Mouse (Mus musculus) MEL (cell line): ENCODE data around the gene Tbxas1. TPM values are rescaled to one million over a fixed set of nuclear protein-coding genes. Genes with fewer than 3 reads are reported as not detected.

Experiments
- DNase-seq: peaks from one replicate; pipeline ENCODE4 v3.0.0; 2011; ENCODE audit warnings: low read depth, low spot score
- H3K27ac ChIP-seq: 2 replicates; pipeline ENCODE4 v1.5.1; 2012; ENCODE audit warnings: low read depth, mild to moderate bottlenecking, control low read depth, low read length, moderate library complexity; ENCODE audit not compliant: control insufficient read depth
- H3K27me3 ChIP-seq, 2 experiments: fragments of 150-350 bp in 1 of 2; sonication (generic) in 1 of 2; 2 replicates each; pipeline ENCODE4 v1.6.1; 2012; ENCODE audit warnings: low read length in 2 of 2, mild to moderate bottlenecking in 2 of 2, improper control_type of control experiment in 1 of 2, moderate library complexity in 1 of 2; ENCODE audit not compliant: insufficient read depth in 2 of 2, control insufficient read depth in 1 of 2
- H3K36me3 ChIP-seq, 2 experiments: 2 replicates each; pipeline ENCODE4 v1.6.1; 2012 to 2014; ENCODE audit warnings: low read length in 2 of 2, improper control_type of control experiment in 1 of 2, inconsistent platforms in 1 of 2, mild to moderate bottlenecking in 1 of 2; ENCODE audit not compliant: insufficient read depth in 2 of 2, control insufficient read depth in 1 of 2
- H3K4me1 ChIP-seq, 2 experiments: fragments of 150-350 bp in 1 of 2; sonication (generic) in 1 of 2; 2 replicates each; pipeline ENCODE4 v1.6.1; 2012; ENCODE audit warnings: low read length in 2 of 2, improper control_type of control experiment in 1 of 2, mild to moderate bottlenecking in 1 of 2; ENCODE audit not compliant: insufficient read depth in 2 of 2, control insufficient read depth in 1 of 2
- H3K4me3 ChIP-seq, 2 experiments: fragments of 150-350 bp in 1 of 2; sonication (generic) in 1 of 2; 2 replicates each; pipeline ENCODE4 v1.5.1; 2012; ENCODE audit warnings: low read depth in 2 of 2, low read length in 2 of 2, mild to moderate bottlenecking in 2 of 2, moderate library complexity in 2 of 2, control low read depth in 1 of 2, improper control_type of control experiment in 1 of 2; ENCODE audit not compliant: control insufficient read depth in 1 of 2, insufficient read depth in 1 of 2
- H3K79me2 ChIP-seq: 2 replicates; pipeline ENCODE4 v1.6.1; 2012; ENCODE audit warnings: mild to moderate bottlenecking, low read length, moderate library complexity; ENCODE audit not compliant: control insufficient read depth, poor library complexity, insufficient read depth
- H3K9ac ChIP-seq: 2 replicates; pipeline ENCODE4 v1.6.1; 2012; ENCODE audit warnings: low read depth, mild to moderate bottlenecking, control low read depth, low read length, moderate library complexity; ENCODE audit not compliant: control insufficient read depth, poor library complexity, severe bottlenecking
- H3K9me3 ChIP-seq: fragments of 150-350 bp; sonication (generic); replicated peaks from 2 replicates; pipeline ENCODE4 v1.6.1; 2012; ENCODE audit warnings: mild to moderate bottlenecking, low read length, improper control_type of control experiment, moderate library complexity; ENCODE audit not compliant: insufficient read depth
- BHLHE40 ChIP-seq: IDR thresholded peaks from 2 replicates; pipeline ENCODE4 v1.6.1; 2012; ENCODE audit warnings: low read depth, mild to moderate bottlenecking, inconsistent platforms, low read length, improper control_type of control experiment, borderline replicate concordance
- CHD1 ChIP-seq: IDR thresholded peaks from 2 replicates; pipeline ENCODE4 v1.6.1; 2012; ENCODE audit warnings: low read depth, mild to moderate bottlenecking, inconsistent platforms, low read length, improper control_type of control experiment
- CTCF ChIP-seq, 3 experiments: IDR thresholded peaks in 2 of 3; conservative IDR thresholded peaks in 1 of 3; 2 replicates each; pipeline ENCODE4 v1.5.1; 2011 to 2012; ENCODE audit warnings: low read length in 3 of 3, low read depth in 2 of 3, mild to moderate bottlenecking in 2 of 3, improper control_type of control experiment in 1 of 3, inconsistent platforms in 1 of 3, mixed read lengths in 1 of 3, moderate library complexity in 1 of 3; ENCODE audit not compliant: control insufficient read depth in 1 of 3, insufficient read depth in 1 of 3, poor library complexity in 1 of 3, severe bottlenecking in 1 of 3
- EP300 ChIP-seq, 2 experiments: IDR thresholded peaks; 2 replicates each; pipeline ENCODE4 v1.6.1; 2011; ENCODE audit warnings: improper control_type of control experiment in 2 of 2, low read length in 2 of 2, low read depth in 1 of 2, mild to moderate bottlenecking in 1 of 2
- HCFC1 ChIP-seq: IDR thresholded peaks from 2 replicates; pipeline ENCODE4 v1.6.1; 2012; ENCODE audit warnings: low read depth, mild to moderate bottlenecking, inconsistent platforms, low read length, improper control_type of control experiment, moderate library complexity
- KAT2A ChIP-seq: conservative IDR thresholded peaks from 2 replicates; pipeline ENCODE4 v1.6.1; 2012; ENCODE audit warnings: low read depth, low read length, improper control_type of control experiment, inconsistent platforms
- MEF2A ChIP-seq: IDR thresholded peaks from 2 replicates; pipeline ENCODE4 v1.6.1; 2014; ENCODE audit warnings: low read depth, mild to moderate bottlenecking, inconsistent platforms, low read length, improper control_type of control experiment; ENCODE audit not compliant: poor library complexity, insufficient replicate concordance, severe bottlenecking; ENCODE audit errors: extremely low read depth
- NELFE ChIP-seq: IDR thresholded peaks from 2 replicates; pipeline ENCODE4 v1.6.1; 2011; ENCODE audit warnings: low read depth, low read length, improper control_type of control experiment
- NRF1 ChIP-seq: IDR thresholded peaks from 2 replicates; pipeline ENCODE4 v1.6.1; 2014; ENCODE audit warnings: low read depth, mild to moderate bottlenecking, inconsistent platforms, low read length, improper control_type of control experiment, moderate library complexity; ENCODE audit not compliant: poor library complexity, insufficient read depth, severe bottlenecking
- POLR2A ChIP-seq, 2 experiments: IDR thresholded peaks; 2 replicates each; pipeline ENCODE4 v1.6.1; 2011 to 2012; ENCODE audit warnings: low read length in 2 of 2, mild to moderate bottlenecking in 2 of 2, control low read depth in 1 of 2, improper control_type of control experiment in 1 of 2, low read depth in 1 of 2, moderate library complexity in 1 of 2; ENCODE audit not compliant: control insufficient read depth in 1 of 2, insufficient read depth in 1 of 2, poor library complexity in 1 of 2
- RCOR1 ChIP-seq: IDR thresholded peaks from 2 replicates; pipeline ENCODE4 v1.6.1; 2012; ENCODE audit warnings: low read depth, mild to moderate bottlenecking, inconsistent platforms, low read length, improper control_type of control experiment
- TAL1 ChIP-seq: IDR thresholded peaks from 2 replicates; pipeline ENCODE4 v1.6.1; 2012; ENCODE audit warnings: mild to moderate bottlenecking, inconsistent platforms, low read length, moderate library complexity, mixed read lengths
- TBP ChIP-seq: IDR thresholded peaks from 2 replicates; pipeline ENCODE4 v1.8.0; 2011; ENCODE audit warnings: low read depth, low read length, improper control_type of control experiment
- TCF12 ChIP-seq: IDR thresholded peaks from 2 replicates; pipeline ENCODE4 v1.6.1; 2014; ENCODE audit warnings: low read depth, mild to moderate bottlenecking, inconsistent platforms, low read length, improper control_type of control experiment, moderate library complexity
- USF1 ChIP-seq: IDR thresholded peaks from 2 replicates; pipeline ENCODE4 v1.6.1; 2014; ENCODE audit warnings: low read depth, mild to moderate bottlenecking, inconsistent platforms, low read length, improper control_type of control experiment, moderate library complexity
- USF2 ChIP-seq, 2 experiments: IDR thresholded peaks; 2 replicates each; pipeline ENCODE4 v1.6.1; 2011 to 2012; ENCODE audit warnings: improper control_type of control experiment in 2 of 2, low read length in 2 of 2, borderline replicate concordance in 1 of 2, inconsistent platforms in 1 of 2, low read depth in 1 of 2, mild to moderate bottlenecking in 1 of 2; ENCODE audit not compliant: insufficient read depth in 1 of 2
- ZC3H11A ChIP-seq: IDR thresholded peaks from 2 replicates; pipeline ENCODE4 v1.6.1; 2012; ENCODE audit warnings: low read depth, mild to moderate bottlenecking, inconsistent platforms, low read length, improper control_type of control experiment
- ZKSCAN1 ChIP-seq: IDR thresholded peaks from 2 replicates; pipeline ENCODE4 v1.6.1; 2012; ENCODE audit warnings: low read depth, mild to moderate bottlenecking, inconsistent platforms, low read length, improper control_type of control experiment, moderate library complexity
- ZMIZ1 ChIP-seq: IDR thresholded peaks from 2 replicates; pipeline ENCODE4 v1.6.1; 2012; ENCODE audit warnings: low read depth, mild to moderate bottlenecking, inconsistent platforms, low read length, improper control_type of control experiment, moderate library complexity
- ZNF384 ChIP-seq: IDR thresholded peaks from 2 replicates; pipeline ENCODE4 v1.6.1; 2012; ENCODE audit warnings: low read depth, mild to moderate bottlenecking, inconsistent platforms, low read length, improper control_type of control experiment
- polyA plus RNA-seq, 2 experiments: library from polyadenylated mRNA; stranded (reverse) in 1 of 2; unstranded in 1 of 2; fragments of >175 nt in 1 of 2; fragments of >200 nt in 1 of 2; gene quantifications; 2 replicates each; pipeline versions ENCODE4 v1.2.1 to v1.2.4; 2012; ENCODE audit warnings: low replicate concordance in 2 of 2, low read depth in 1 of 2; ENCODE audit not compliant: insufficient read length in 2 of 2, insufficient read depth in 1 of 2, missing spikeins in 1 of 2
- total RNA-seq: library from RNA; depleted of rRNA; stranded (reverse); fragments of 300-350 nt; gene quantifications from 2 replicates; pipeline ENCODE4 v1.2.3, GENCODE M21; 2012

Tbxas1 gene
- total and polyA plus RNA-seq, 3 experiments = 0.54 to 2.7 TPM; not detected in 1

GRCm38 (mm10) chr6:39040451-39040850 is 165.2 kb downstream of the Tbxas1 start:
- TF ChIP-seq BHLHE40 (no peak), ZC3H11A (no peak), NELFE (no peak), ZNF384 (no peak), TBP (no peak)
- H3K79me2 ChIP-seq = no peaks in the 10 kb centered on the region
- no peaks in the 10 kb centered on the region for H3K9me3 ChIP-seq
- peaks cover under 1 to 5% of the 10 kb centered on the region in 2 experiments; a peak in 2 of 4 replicates for H3K4me1 ChIP-seq
- H3K27me3 ChIP-seq = no peaks in the 10 kb centered on the region
- H3K27ac ChIP-seq = no peak overlapping the region
- no peak overlapping the region for H3K4me3 ChIP-seq
- H3K9ac ChIP-seq = no peak overlapping the region
- H3K36me3 ChIP-seq = no peaks in the 10 kb centered on the region
- no peak for DNase-seq

- no peaks in the 10 kb centered on the region for H3K79me2 ChIP-seq
- H3K27ac ChIP-seq = no peak overlapping the region
- no peak overlapping the region for H3K9ac ChIP-seq
- no peaks in the 10 kb centered on the region for H3K9me3 ChIP-seq
- H3K27me3 ChIP-seq = no peaks in the 10 kb centered on the region
- H3K36me3 ChIP-seq = peaks cover 0 to 5% of the 10 kb centered on the region in 2 experiments; a peak in 2 of 4 replicates
- peaks cover 2 to 14% of the 10 kb centered on the region in 2 experiments; a peak in 2 of 4 replicates for H3K4me1 ChIP-seq
- DNase-seq = no peak
- H3K4me3 ChIP-seq = no peak overlapping the region
- TF ChIP-seq EP300 (IDR thresholded peaks at IDR 0.05; ENCODE audit: low read depth in 1 of 2, low read length in 2 of 2) = no peak
- TF ChIP-seq KAT2A = no peak
- TF ChIP-seq ZKSCAN1 = no peak
- no peak for TF ChIP-seq TCF12
- TF ChIP-seq MEF2A = no peak
- TF ChIP-seq HCFC1 = no peak
- TF ChIP-seq POLR2A (IDR thresholded peaks at IDR 0.05; ENCODE audit: control insufficient read depth in 1 of 2, insufficient read depth in 1 of 2, low read depth in 1 of 2, low read length in 2 of 2, poor library complexity in 1 of 2) = no peak
- TF ChIP-seq CTCF (IDR thresholded peaks at IDR 0.05 in 2 of 3, conservative IDR thresholded peaks at IDR 0.05 in 1 of 3; ENCODE audit: control insufficient read depth in 1 of 3, insufficient read depth in 1 of 3, low read depth in 2 of 3, low read length in 3 of 3, poor library complexity in 1 of 3, severe bottlenecking in 1 of 3) = no peak
- no peak for TF ChIP-seq USF2 (IDR thresholded peaks at IDR 0.05; ENCODE audit: borderline replicate concordance in 1 of 2, insufficient read depth in 1 of 2, low read depth in 1 of 2, low read length in 2 of 2)
- no peak for TF ChIP-seq USF1
Observed at GRCm38 (mm10) chr6:39049141-39049540, 173.9 kb downstream of the Tbxas1 start.

GRCm38 (mm10) chr6:39050836-39051235 is 175.6 kb downstream of the Tbxas1 start:
- no peak overlapping the region for H3K27ac ChIP-seq
- H3K9ac ChIP-seq = no peak overlapping the region
- H3K4me1 ChIP-seq = peaks cover 0 to 5% of the 10 kb centered on the region in 2 experiments; a peak in 2 of 4 replicates
- no peak overlapping the region for H3K4me3 ChIP-seq
- DNase-seq = no peak
- peaks cover 0 to 3% of the 10 kb centered on the region in 2 experiments; a peak in 2 of 4 replicates for H3K36me3 ChIP-seq
- no peak for TF ChIP-seq NRF1
- no peak for TF ChIP-seq TBP
- TF ChIP-seq ZKSCAN1 = no peak
- TF ChIP-seq CHD1 = no peak
- no peak for TF ChIP-seq TAL1
- no peak for TF ChIP-seq RCOR1
- TF ChIP-seq ZMIZ1 = no peak
- H3K27me3 ChIP-seq = no peaks in the 10 kb centered on the region
- H3K79me2 ChIP-seq = no peaks in the 10 kb centered on the region
- H3K9me3 ChIP-seq = no peaks in the 10 kb centered on the region
